Mouse (Mus musculus) heart, postnatal 25 days (tissue): ENCODE results near the gene Hcn1. TPM values are rescaled to one million over a fixed set of nuclear protein-coding genes. Genes with fewer than 3 reads are reported as not detected.

Experiments
- DNase-seq: peaks from one replicate; pipeline ENCODE4 v3.0.0; 2022; ENCODE audit warnings: low spot score
- intact Hi-C: fragments of 180-260 bp; cut with DNase I; formaldehyde crosslinking; loops from one replicate; pipeline ENCODE4 v1.15.1; 2025
- total RNA-seq, 2 experiments: library from RNA; stranded (reverse); gene quantifications; 2 replicates each; pipeline ENCODE4 v1.2.3; 2021

Hcn1 gene
- total RNA-seq, 2 experiments from 2014 or later: 1.1 to 1.7 TPM

GRCm38 (mm10) chr13:117847290-117847689, 245.2 kb downstream of the Hcn1 start:
- intact Hi-C loops: no loop called here
- no peak for DNase-seq

- no peak for DNase-seq
- intact Hi-C loops: no loop called here
Observed at GRCm38 (mm10) chr13:117848757-117849156, 246.6 kb downstream of the Hcn1 start.

GRCm38 (mm10) chr13:117851954-117852710, 250.0 kb downstream of the Hcn1 start:
- no peak for DNase-seq

GRCm38 (mm10) chr13:117852711-117853051, 250.6 kb downstream of the Hcn1 start:
- no peak for DNase-seq
- intact Hi-C loops: loop anchor here (10.0 kb wide), 1 partner anchor 148 kb away; no protein-coding TSS in a partner anchor

More at GRCm38 (mm10) chr13:117851954-117852710, 250.0 kb downstream of the Hcn1 start:
- intact Hi-C loops: loop anchor here (10.0 kb wide), 1 partner anchor 147 kb away; no protein-coding TSS in a partner anchor

GRCm38 (mm10) chr13:117858416-117858815, 256.3 kb downstream of the Hcn1 start:
- no peak for DNase-seq
- intact Hi-C loops: loop anchor here (10.0 kb wide), 1 partner anchor 154 kb away; no protein-coding TSS in a partner anchor

- no peak for DNase-seq
- intact Hi-C loops: no loop called here
Observed at GRCm38 (mm10) chr13:117877787-117878186, 275.7 kb downstream of the Hcn1 start.

- DNase-seq: no peak
- intact Hi-C loops: no loop called here
Observed at GRCm38 (mm10) chr13:117880471-117881225, 278.5 kb downstream of the Hcn1 start.

- DNase-seq: no peak
- intact Hi-C loops: no loop called here
Observed at GRCm38 (mm10) chr13:117892076-117892475, 290.0 kb downstream of the Hcn1 start.

- DNase-seq: no peak
- intact Hi-C loops: no loop called here
Observed at GRCm38 (mm10) chr13:117898052-117898451, 295.9 kb downstream of the Hcn1 start.

- no peak for DNase-seq
- intact Hi-C loops: no loop called here
Observed at GRCm38 (mm10) chr13:117907801-117908200, 305.7 kb downstream of the Hcn1 start.

GRCm38 (mm10) chr13:117929734-117930133, 327.6 kb downstream of the Hcn1 start:
- intact Hi-C loops: no loop called here
- DNase-seq: no peak

- intact Hi-C loops: no loop called here
- DNase-seq: no peak
Observed at GRCm38 (mm10) chr13:117931746-117932145, 329.6 kb downstream of the Hcn1 start.

GRCm38 (mm10) chr13:117938761-117939160, 336.6 kb downstream of the Hcn1 start:
- intact Hi-C loops: no loop called here
- DNase-seq: no peak

GRCm38 (mm10) chr13:117940536-117941280, 338.6 kb downstream of the Hcn1 start:
- no peak for DNase-seq

GRCm38 (mm10) chr13:117946843-117947242, 344.7 kb downstream of the Hcn1 start:
- intact Hi-C loops: no loop called here
- DNase-seq: no peak

More at GRCm38 (mm10) chr13:117940536-117941280, 338.6 kb downstream of the Hcn1 start:
- intact Hi-C loops: no loop called here

- intact Hi-C loops: no loop called here
- DNase-seq: no peak
Observed at GRCm38 (mm10) chr13:117947704-117948376, 345.7 kb downstream of the Hcn1 start.

- DNase-seq: no peak
- intact Hi-C loops: no loop called here
Observed at GRCm38 (mm10) chr13:117958496-117959421, 356.6 kb downstream of the Hcn1 start.

GRCm38 (mm10) chr13:117964620-117965019, 362.5 kb downstream of the Hcn1 start:
- intact Hi-C loops: no loop called here
- no peak for DNase-seq

GRCm38 (mm10) chr13:117975382-117975781, 373.3 kb downstream of the Hcn1 start:
- DNase-seq: no peak
- intact Hi-C loops: no loop called here
